Mouse (Mus musculus): ENCODE measurements around the gene H2al1j. TPM values are rescaled to one million over a fixed set of nuclear protein-coding genes. Genes with fewer than 3 reads are reported as not detected.
"Not testable (repeated sequence)": the region's sequence is repeated elsewhere in the genome, so short reads cannot be mapped to it uniquely, and the experiment has no call there.

Gene H2al1j
- polyA plus RNA-seq (2015; fragmentation: Nextera tagmentation; extraction: Ambion mirVana) = not detected in 2 replicates

DNA sequence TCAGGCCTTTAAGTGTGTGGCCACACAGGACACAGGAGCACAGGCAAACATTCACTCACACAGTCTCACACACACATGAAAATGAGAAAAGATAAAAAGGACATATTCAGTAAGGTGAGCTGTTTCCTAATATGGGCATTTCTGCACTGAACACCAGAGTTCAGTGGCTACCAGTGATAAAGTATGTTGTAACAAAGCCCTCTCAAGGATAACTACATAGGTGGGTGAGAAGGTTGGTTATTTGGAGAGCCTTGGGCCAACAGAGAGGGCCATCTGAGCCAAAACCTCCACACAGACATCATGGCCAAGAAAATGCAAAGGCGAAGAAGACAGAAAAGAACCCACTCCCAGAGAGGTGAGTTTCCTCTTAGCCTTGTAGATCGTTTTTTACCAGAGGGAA is at the start of gene H2al1j:
H2al1j (plus strand) TSS at position 301 of the 400 bp plus-strand sequence.
- H3K9me3 ChIP-seq (ENCODE audit: low read length); ATAC-seq; H3K27ac ChIP-seq (ENCODE audit: low read length); DNase-seq (ENCODE audit: low spot score); H3K27me3 ChIP-seq (replicated peaks; ENCODE audit: insufficient read depth, low read length); H3K4me2 ChIP-seq (replicated peaks; ENCODE audit: low read depth, low read length); H3K36me3 ChIP-seq (ENCODE audit: insufficient read depth, low read length); H3K9ac ChIP-seq (replicated peaks; ENCODE audit: low read depth); H3K4me3 ChIP-seq (ENCODE audit: low read depth, low read length); H3K4me1 ChIP-seq (ENCODE audit: insufficient read depth, low read depth, low read length): not testable (repeated sequence)
- 81% methylated on average over 2 of the region's 2 CpGs for WGBS

- DNase-seq (ENCODE audit: low spot score) = no peak
- Histone ChIP-seq H3K27ac (ENCODE audit: low read length) (no peak overlapping the region), H3K4me1 (ENCODE audit: insufficient read depth, low read depth, low read length) (no peaks in the 10 kb centered on the region), H3K4me3 (ENCODE audit: low read depth, low read length) (no peak overlapping the region), H3K4me2 (replicated peaks; ENCODE audit: low read depth, low read length) (no peak overlapping the region), H3K36me3 (ENCODE audit: insufficient read depth, low read length) (no peaks in the 10 kb centered on the region), H3K9me3 (ENCODE audit: low read length) (no peaks in the 10 kb centered on the region), H3K9ac (replicated peaks; ENCODE audit: low read depth) (no peak overlapping the region), H3K27me3 (replicated peaks; ENCODE audit: insufficient read depth, low read length) (no peaks in the 10 kb centered on the region)
- TF ChIP-seq CTCF (IDR thresholded peaks at IDR 0.05) (no peak), EP300 (IDR thresholded peaks at IDR 0.05) (no peak)
- ATAC-seq = no peak
- 51% methylated on average over 2 of the region's 2 CpGs for WGBS
Observed at GRCm38 (mm10) chrX:11280741-11281140, 46.9 kb upstream of the H2al1j start.

- TF ChIP-seq EP300 (IDR thresholded peaks at IDR 0.05) = 0 out of 2 replicates have a peak, but pooled peaks have one; percentile 22
- TF ChIP-seq CTCF (IDR thresholded peaks at IDR 0.05) = no peak
- Histone ChIP-seq H3K9ac (replicated peaks; ENCODE audit: low read depth) (no peak overlapping the region), H3K27me3 (replicated peaks; ENCODE audit: insufficient read depth, low read length) (no peaks in the 10 kb centered on the region), H3K27ac (ENCODE audit: low read length) (no peak overlapping the region), H3K4me1 (ENCODE audit: insufficient read depth, low read depth, low read length) (no peaks in the 10 kb centered on the region), H3K9me3 (ENCODE audit: low read length) (no peaks in the 10 kb centered on the region), H3K4me2 (replicated peaks; ENCODE audit: low read depth, low read length) (no peak overlapping the region), H3K4me3 (ENCODE audit: low read depth, low read length) (no peak overlapping the region), H3K36me3 (ENCODE audit: insufficient read depth, low read length) (no peaks in the 10 kb centered on the region)
- WGBS = 37% methylated on average over 14 of the region's 14 CpGs
- DNase-seq (ENCODE audit: low spot score) (peak; percentile 28), ATAC-seq (peak; percentile 74)
Observed at GRCm38 (mm10) chrX:11288306-11288882, 39.2 kb upstream of the H2al1j start.

DNA sequence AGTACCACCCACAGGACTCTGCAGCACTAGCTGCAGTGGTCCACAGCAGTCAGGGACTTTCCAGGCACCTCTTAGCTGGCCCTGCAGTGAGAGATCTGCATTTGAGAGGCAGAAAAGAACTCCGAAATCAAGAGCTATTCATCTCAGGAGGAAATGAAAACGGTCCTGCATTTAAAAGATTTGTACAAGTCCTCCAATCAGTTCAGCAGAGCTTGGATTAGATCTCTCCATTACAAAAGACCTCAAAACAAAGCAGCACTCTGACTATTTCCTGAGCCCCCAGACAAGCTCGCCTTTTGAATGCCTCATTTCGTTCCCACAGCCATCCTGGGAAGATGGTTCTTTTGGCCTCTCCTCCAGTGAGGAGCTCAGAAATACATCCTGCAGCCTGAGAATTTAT is 38.4 kb upstream of the H2al1j start:
- no peak overlapping the region for H3K4me2 ChIP-seq (replicated peaks; ENCODE audit: low read depth, low read length)
- no peak overlapping the region for H3K4me3 ChIP-seq (ENCODE audit: low read depth, low read length)
- WGBS = 57% methylated on average over 4 of the region's 4 CpGs
- H3K27me3 ChIP-seq (replicated peaks; ENCODE audit: insufficient read depth, low read length) = no peaks in the 10 kb centered on the region
- H3K4me1 ChIP-seq (ENCODE audit: insufficient read depth, low read depth, low read length) = no peaks in the 10 kb centered on the region
- H3K36me3 ChIP-seq (ENCODE audit: insufficient read depth, low read length) = no peaks in the 10 kb centered on the region
- no peaks in the 10 kb centered on the region for H3K9me3 ChIP-seq (ENCODE audit: low read length)
- H3K27ac ChIP-seq (ENCODE audit: low read length) = no peak overlapping the region
- no peak overlapping the region for H3K9ac ChIP-seq (replicated peaks; ENCODE audit: low read depth)
- DNase-seq (ENCODE audit: low spot score) (no peak), ATAC-seq (no peak)
- TF ChIP-seq CTCF (IDR thresholded peaks at IDR 0.05) (no peak), EP300 (IDR thresholded peaks at IDR 0.05) (no peak)

GRCm38 (mm10) chrX:11298957-11299356 is 28.7 kb upstream of the H2al1j start, which contains the start of gene H2al1a:
TSS of gene H2al1a (plus strand) at chrX:11299257.
- H3K4me3 ChIP-seq (ENCODE audit: low read depth, low read length); DNase-seq (ENCODE audit: low spot score); H3K9ac ChIP-seq (replicated peaks; ENCODE audit: low read depth); H3K4me1 ChIP-seq (ENCODE audit: insufficient read depth, low read depth, low read length); H3K9me3 ChIP-seq (ENCODE audit: low read length); ATAC-seq; H3K27ac ChIP-seq (ENCODE audit: low read length); H3K36me3 ChIP-seq (ENCODE audit: insufficient read depth, low read length); H3K27me3 ChIP-seq (replicated peaks; ENCODE audit: insufficient read depth, low read length); H3K4me2 ChIP-seq (replicated peaks; ENCODE audit: low read depth, low read length): not testable (repeated sequence)
- no CpG with 5 or more reads among the region's 3 CpGs for WGBS

DNA sequence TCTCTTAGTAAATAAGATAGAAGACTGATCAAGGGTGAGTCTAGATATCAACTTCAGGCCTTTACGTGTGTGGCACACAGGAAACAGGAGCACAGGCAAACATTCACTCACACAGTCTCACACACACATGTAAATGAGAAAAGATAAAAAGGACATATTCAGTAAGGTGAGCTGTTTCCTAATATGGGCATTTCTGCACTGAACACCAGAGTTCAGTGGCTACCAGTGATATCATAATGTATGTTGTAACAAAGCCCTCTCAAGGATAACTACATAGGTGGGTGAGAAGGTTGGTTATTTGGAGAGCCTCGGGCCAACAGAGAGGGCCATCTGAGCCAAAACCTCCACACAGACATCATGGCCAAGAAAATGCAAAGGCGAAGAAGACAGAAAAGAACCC is 25.5 kb upstream of the H2al1j start, which contains the start of gene H2al1b:
H2al1b (plus strand) TSS at position 301 of the 400 bp plus-strand sequence.
- H3K27ac ChIP-seq (ENCODE audit: low read length); H3K9me3 ChIP-seq (ENCODE audit: low read length); DNase-seq (ENCODE audit: low spot score); H3K4me1 ChIP-seq (ENCODE audit: insufficient read depth, low read depth, low read length); H3K36me3 ChIP-seq (ENCODE audit: insufficient read depth, low read length); H3K27me3 ChIP-seq (replicated peaks; ENCODE audit: insufficient read depth, low read length); H3K4me3 ChIP-seq (ENCODE audit: low read depth, low read length); H3K9ac ChIP-seq (replicated peaks; ENCODE audit: low read depth); H3K4me2 ChIP-seq (replicated peaks; ENCODE audit: low read depth, low read length); ATAC-seq: not testable (repeated sequence)
- WGBS = 94% methylated on average over 1 of the region's 3 CpGs

DNA sequence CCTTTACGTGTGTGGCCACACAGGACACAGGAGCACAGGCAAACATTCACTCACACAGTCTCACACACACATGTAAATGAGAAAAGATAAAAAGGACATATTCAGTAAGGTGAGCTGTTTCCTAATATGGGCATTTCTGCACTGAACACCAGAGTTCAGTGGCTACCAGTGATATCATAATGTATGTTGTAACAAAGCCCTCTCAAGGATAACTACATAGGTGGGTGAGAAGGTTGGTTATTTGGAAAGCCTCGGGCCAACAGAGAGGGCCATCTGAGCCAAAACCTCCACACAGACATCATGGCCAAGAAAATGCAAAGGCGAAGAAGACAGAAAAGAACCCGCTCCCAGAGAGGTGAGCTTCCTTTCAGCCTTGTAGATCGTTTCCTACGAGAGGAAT is 22.3 kb upstream of the H2al1j start, which contains the start of gene H2al1c:
H2al1c (plus strand) TSS at position 301 of the 400 bp plus-strand sequence.
- not testable (repeated sequence) for ATAC-seq; H3K4me2 ChIP-seq (replicated peaks; ENCODE audit: low read depth, low read length); H3K9me3 ChIP-seq (ENCODE audit: low read length); H3K36me3 ChIP-seq (ENCODE audit: insufficient read depth, low read length); H3K27ac ChIP-seq (ENCODE audit: low read length); DNase-seq (ENCODE audit: low spot score); H3K27me3 ChIP-seq (replicated peaks; ENCODE audit: insufficient read depth, low read length); H3K4me3 ChIP-seq (ENCODE audit: low read depth, low read length); H3K9ac ChIP-seq (replicated peaks; ENCODE audit: low read depth); H3K4me1 ChIP-seq (ENCODE audit: insufficient read depth, low read depth, low read length)
- WGBS = 57% methylated on average over 1 of the region's 6 CpGs

GRCm38 (mm10) chrX:11308524-11308923 is 19.1 kb upstream of the H2al1j start, which contains the start of gene H2al1d:
TSS of gene H2al1d (plus strand) at chrX:11308824.
- not testable (repeated sequence) for H3K9me3 ChIP-seq (ENCODE audit: low read length); H3K27me3 ChIP-seq (replicated peaks; ENCODE audit: insufficient read depth, low read length); H3K9ac ChIP-seq (replicated peaks; ENCODE audit: low read depth); H3K27ac ChIP-seq (ENCODE audit: low read length); H3K4me2 ChIP-seq (replicated peaks; ENCODE audit: low read depth, low read length); DNase-seq (ENCODE audit: low spot score); ATAC-seq; H3K4me1 ChIP-seq (ENCODE audit: insufficient read depth, low read depth, low read length); H3K4me3 ChIP-seq (ENCODE audit: low read depth, low read length); H3K36me3 ChIP-seq (ENCODE audit: insufficient read depth, low read length)
- no CpG with 5 or more reads among the region's 6 CpGs for WGBS

GRCm38 (mm10) chrX:11311634-11312033 is 16.0 kb upstream of the H2al1j start, which contains the start of gene H2al1e:
TSS of gene H2al1e (plus strand) at chrX:11311934.
- not testable (repeated sequence) for H3K4me2 ChIP-seq (replicated peaks; ENCODE audit: low read depth, low read length); H3K9me3 ChIP-seq (ENCODE audit: low read length); ATAC-seq; H3K27me3 ChIP-seq (replicated peaks; ENCODE audit: insufficient read depth, low read length); H3K4me1 ChIP-seq (ENCODE audit: insufficient read depth, low read depth, low read length); H3K27ac ChIP-seq (ENCODE audit: low read length); DNase-seq (ENCODE audit: low spot score); H3K9ac ChIP-seq (replicated peaks; ENCODE audit: low read depth); H3K36me3 ChIP-seq (ENCODE audit: insufficient read depth, low read length); H3K4me3 ChIP-seq (ENCODE audit: low read depth, low read length)
- no CpG with 5 or more reads among the region's 3 CpGs for WGBS

Data from lung, postnatal 0 days (tissue).